Mouse (Mus musculus) midbrain, embryonic 13.5 days (tissue): ENCODE data around the gene Olfr1054. TPM values are rescaled to one million over a fixed set of nuclear protein-coding genes. Genes with fewer than 3 reads are reported as not detected.
"Not testable (repeated sequence)": the region's sequence is repeated elsewhere in the genome, so short reads cannot be mapped to it uniquely, and the experiment has no call there.

Experiments
- ATAC-seq: fragments of 200-750 bp; cut with Nextera tagmentation; 2 replicates; pipeline ENCODE4 v1.8.0; 2017; ENCODE audit warnings: mild to moderate bottlenecking, moderate TSS enrichment, moderate library complexity
- H3K27ac ChIP-seq: fragments of 300-500 bp; sonication (generic); 2 replicates; pipeline ENCODE4 v1.5.1; 2015; ENCODE audit warnings: inconsistent platforms, mild to moderate bottlenecking, moderate library complexity
- H3K27me3 ChIP-seq: fragments of 300-500 bp; sonication (generic); 2 replicates; pipeline ENCODE4 v1.6.1; 2015; ENCODE audit warnings: mild to moderate bottlenecking, inconsistent platforms
- H3K36me3 ChIP-seq: fragments of 300-500 bp; sonication (generic); 2 replicates; pipeline ENCODE4 v1.6.1; 2015; ENCODE audit warnings: mild to moderate bottlenecking, inconsistent platforms
- H3K4me1 ChIP-seq: fragments of 300-500 bp; sonication (generic); replicated peaks from 2 replicates; pipeline ENCODE4 v1.6.1; 2015; ENCODE audit warnings: inconsistent platforms
- H3K4me2 ChIP-seq: fragments of 300-500 bp; sonication (generic); replicated peaks from 2 replicates; pipeline ENCODE4 v1.6.1; 2015; ENCODE audit warnings: moderate library complexity, mild to moderate bottlenecking, inconsistent platforms
- H3K4me3 ChIP-seq: fragments of 300-500 bp; sonication (generic); replicated peaks from 2 replicates; pipeline ENCODE4 v1.5.1; 2015; ENCODE audit warnings: mild to moderate bottlenecking, inconsistent platforms
- H3K9ac ChIP-seq: fragments of 300-500 bp; sonication (generic); replicated peaks from 2 replicates; pipeline ENCODE4 v1.6.1; 2015; ENCODE audit warnings: mild to moderate bottlenecking, inconsistent platforms
- H3K9me3 ChIP-seq: fragments of 300-500 bp; sonication (generic); 2 replicates; pipeline ENCODE4 v1.6.1; 2016; ENCODE audit warnings: mild to moderate bottlenecking, inconsistent platforms
- WGBS: fragments of 180-500 bp; shearing (Covaris S2); methylation state at CpG from one replicate; pipeline ENCODE4 v1.1.7; 2015; 5-methylcytosine and 5-hydroxymethylcytosine counted together
- polyA plus RNA-seq: library from polyadenylated mRNA; unstranded; fragments of >200 nt; fragmentation: Nextera tagmentation; extraction: Ambion mirVana; gene quantifications from 2 replicates; pipeline ENCODE4 v1.2.1, GENCODE M21; 2015

Olfr1054 gene
- not detected in 2 replicates for polyA plus RNA-seq

DNA sequence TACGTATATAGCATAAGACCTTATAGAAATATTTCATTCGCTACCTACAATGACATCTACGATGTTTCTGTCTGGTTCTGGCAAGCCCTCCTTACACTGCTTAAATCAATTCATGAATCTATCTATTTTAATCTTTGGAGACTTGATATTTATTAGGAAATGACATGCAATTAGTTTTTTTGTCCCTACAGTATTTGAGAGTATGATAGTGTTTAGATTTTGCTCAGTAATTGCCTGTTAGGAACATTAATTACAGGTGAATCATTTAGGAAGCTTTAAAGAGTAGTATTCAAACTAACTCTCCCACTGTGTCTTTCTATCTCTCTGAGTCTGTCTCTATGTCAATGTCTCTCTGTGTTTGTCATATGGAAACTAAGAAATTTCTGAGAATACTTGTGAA, at the start of gene Olfr1054:
Gene Olfr1054 (minus strand): TSS at position 101 of the 400 bp plus-strand sequence.
- 86% methylated on average over 3 of the region's 3 CpGs for WGBS
- H3K4me2 ChIP-seq, result no peak within 1 kb of the TSS

GRCm38 (mm10) chr2:86378293-86378692, 43.1 kb upstream of the Olfr1054 start, which contains the start of gene Olfr1057:
TSS of gene Olfr1057 (minus strand) at chr2:86378393.
- Histone ChIP-seq H3K4me2 (no peak within 1 kb of the TSS), H3K27me3 (no peaks in the 10 kb centered on the region), H3K27ac (no peak within 1 kb of the TSS), H3K4me3 (no peak within 1 kb of the TSS), H3K36me3 (no peaks in the 10 kb centered on the region), H3K4me1 (no peaks in the 10 kb centered on the region), H3K9me3 (no peaks in the 10 kb centered on the region), H3K9ac (no peak within 1 kb of the TSS)
- no peak for ATAC-seq

More for the DNA sequence above, at the start of gene Olfr1054:
- H3K4me1 ChIP-seq, result no peaks in the 10 kb centered on the region
- no peaks in the 10 kb centered on the region for H3K9me3 ChIP-seq
- H3K27me3 ChIP-seq, result no peaks in the 10 kb centered on the region
- H3K4me3 ChIP-seq, result no peak within 1 kb of the TSS
- no peak for ATAC-seq
- no peak within 1 kb of the TSS for H3K27ac ChIP-seq
- no peaks in the 10 kb centered on the region for H3K36me3 ChIP-seq
- no peak within 1 kb of the TSS for H3K9ac ChIP-seq

GRCm38 (mm10) chr2:86366342-86366741, 31.1 kb upstream of the Olfr1054 start:
- not testable (repeated sequence) for H3K9ac ChIP-seq, H3K27me3 ChIP-seq, H3K4me3 ChIP-seq, H3K36me3 ChIP-seq, H3K4me1 ChIP-seq, H3K4me2 ChIP-seq, H3K9me3 ChIP-seq, ATAC-seq, H3K27ac ChIP-seq
- 100% methylated on average over 1 of the region's 6 CpGs for WGBS

DNA sequence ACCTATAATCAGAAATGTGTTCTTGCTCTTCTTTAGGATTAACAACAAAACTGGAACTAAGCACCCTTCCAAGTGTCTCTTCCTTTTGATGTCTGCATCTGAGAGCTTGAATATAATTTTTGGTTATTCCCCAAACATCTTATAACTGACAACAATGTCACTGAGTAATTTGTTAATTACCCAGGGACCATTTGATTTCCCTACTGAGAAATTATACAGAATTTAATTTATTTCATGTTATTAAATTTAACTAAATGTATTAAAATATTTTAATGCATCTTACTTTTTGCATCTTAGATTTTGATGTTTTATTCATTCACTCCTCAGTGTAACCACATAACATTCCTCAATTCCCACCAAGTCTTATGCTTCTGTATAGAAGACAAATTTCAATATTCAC, 27.1 kb upstream of the Olfr1054 start, which contains the start of gene Olfr1056:
Gene Olfr1056 (minus strand): TSS at position 101 of the 400 bp plus-strand sequence.
- H3K9ac ChIP-seq, result no peak within 1 kb of the TSS
- no peak for ATAC-seq
- H3K4me2 ChIP-seq, result no peak within 1 kb of the TSS
- H3K36me3 ChIP-seq, result no peaks in the 10 kb centered on the region
- no peaks in the 10 kb centered on the region for H3K27me3 ChIP-seq
- H3K4me1 ChIP-seq, result no peaks in the 10 kb centered on the region
- H3K4me3 ChIP-seq, result no peak within 1 kb of the TSS
- H3K27ac ChIP-seq, result no peak within 1 kb of the TSS
- H3K9me3 ChIP-seq, result no peaks in the 10 kb centered on the region

DNA sequence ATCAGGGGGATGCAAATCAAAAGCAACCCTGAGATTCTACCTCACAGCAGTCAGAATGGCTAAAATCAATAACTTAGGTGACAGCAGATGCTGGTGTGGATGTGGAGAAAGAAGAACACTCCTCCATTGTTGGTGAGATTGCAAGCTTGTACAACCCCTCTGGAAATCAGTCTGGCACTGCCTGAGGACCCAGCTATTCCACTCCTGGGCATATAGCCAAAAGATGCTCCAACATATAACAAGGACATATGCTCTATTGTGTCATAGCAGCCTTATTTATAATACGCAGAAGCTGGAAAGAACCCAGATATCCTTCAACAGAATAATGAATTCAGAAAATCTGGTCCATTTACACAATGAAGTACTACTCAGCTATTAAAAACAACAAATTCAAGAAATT, 16.5 kb upstream of the Olfr1054 start:
- H3K4me1 ChIP-seq, H3K9me3 ChIP-seq, H3K27ac ChIP-seq, ATAC-seq, H3K36me3 ChIP-seq, H3K9ac ChIP-seq, H3K4me2 ChIP-seq, H3K27me3 ChIP-seq, H3K4me3 ChIP-seq: not testable (repeated sequence)
- WGBS, result 90% methylated on average over 1 of the region's 1 CpGs

DNA sequence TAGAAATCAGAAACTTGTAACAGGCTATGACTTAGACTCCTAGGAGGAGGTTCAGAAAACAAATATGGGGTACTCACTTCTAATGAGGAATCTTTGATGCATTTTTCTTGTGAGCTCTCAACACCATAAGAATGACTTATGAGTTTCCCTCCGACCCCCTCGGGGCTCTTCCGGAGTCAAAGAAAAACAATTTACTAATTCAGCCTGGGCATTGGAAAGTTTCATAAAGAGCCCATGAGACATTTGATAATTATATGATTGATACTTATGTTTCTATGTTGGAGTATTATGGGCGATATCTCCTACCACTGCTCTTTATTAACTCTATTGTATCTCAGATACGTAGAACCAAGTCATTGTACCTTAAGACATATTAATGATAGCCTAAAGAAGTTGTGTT, 15.0 kb upstream of the Olfr1054 start, which contains the start of gene Olfr1055:
Gene Olfr1055 (minus strand): TSS at position 101 of the 400 bp plus-strand sequence.
- H3K4me1 ChIP-seq, result no peaks in the 10 kb centered on the region
- H3K27ac ChIP-seq, result no peak within 1 kb of the TSS
- WGBS, result 94% methylated on average over 5 of the region's 5 CpGs
- H3K9me3 ChIP-seq, result 0 out of 2 replicates have a peak, but pooled peaks cover 2% of the 10 kb centered on the region
- ATAC-seq, result no peak
- H3K9ac ChIP-seq, result no peak within 1 kb of the TSS
- H3K4me2 ChIP-seq, result no peak within 1 kb of the TSS
- no peaks in the 10 kb centered on the region for H3K36me3 ChIP-seq
- no peaks in the 10 kb centered on the region for H3K27me3 ChIP-seq
- no peak within 1 kb of the TSS for H3K4me3 ChIP-seq

GRCm38 (mm10) chr2:86315184-86315583, 20.0 kb downstream of the Olfr1054 start, which contains the start of gene Olfr1053:
TSS of gene Olfr1053 (minus strand) at chr2:86315284.
- H3K4me2 ChIP-seq, result no peak within 1 kb of the TSS
- no peak within 1 kb of the TSS for H3K27ac ChIP-seq
- H3K9me3 ChIP-seq, result no peaks in the 10 kb centered on the region
- no peak within 1 kb of the TSS for H3K9ac ChIP-seq
- 65% methylated on average over 3 of the region's 3 CpGs for WGBS
- ATAC-seq, result no peak
- H3K4me1 ChIP-seq, result no peaks in the 10 kb centered on the region
- no peaks in the 10 kb centered on the region for H3K36me3 ChIP-seq
- H3K4me3 ChIP-seq, result no peak within 1 kb of the TSS
- H3K27me3 ChIP-seq, result no peaks in the 10 kb centered on the region

DNA sequence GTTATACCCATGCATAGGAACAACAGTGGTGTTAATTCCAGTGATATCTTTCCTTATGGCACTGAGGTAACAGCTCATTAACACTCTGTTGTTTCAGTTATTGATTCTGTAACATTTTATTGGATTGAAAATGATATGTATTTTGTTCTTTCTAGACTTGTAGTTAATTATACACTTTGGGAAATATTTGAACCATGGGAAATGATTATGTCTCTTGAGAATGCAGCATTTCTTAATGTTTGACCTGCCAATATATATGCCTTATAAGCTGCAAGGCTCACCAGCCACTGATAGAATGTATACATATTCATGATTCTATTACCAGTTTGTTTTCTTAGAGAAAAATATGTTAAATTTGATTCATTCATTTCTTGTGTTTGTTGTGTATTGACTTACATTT, 43.1 kb downstream of the Olfr1054 start, which contains the start of gene Olfr1052:
Gene Olfr1052 (plus strand): TSS at position 301 of the 400 bp plus-strand sequence.
- Histone ChIP-seq H3K36me3 (no peaks in the 10 kb centered on the region), H3K9me3 (no peaks in the 10 kb centered on the region), H3K4me3 (no peak within 1 kb of the TSS), H3K27ac (no peak within 1 kb of the TSS), H3K9ac (no peak within 1 kb of the TSS), H3K27me3 (no peaks in the 10 kb centered on the region), H3K4me1 (no peaks in the 10 kb centered on the region), H3K4me2 (no peak within 1 kb of the TSS)
- ATAC-seq, result no peak

Other genes with a start within 250 kb of the Olfr1054 start
- not detected in 2 replicates for gene Olfr1037, start 248.0 kb downstream of the Olfr1054 start, polyA plus RNA-seq
- gene Olfr1039, start 199.5 kb downstream of the Olfr1054 start, polyA plus RNA-seq, result not detected in 2 replicates
- not detected in 2 replicates for gene Olfr1040, start 188.7 kb downstream of the Olfr1054 start, polyA plus RNA-seq
- not detected in 2 replicates for gene Olfr1042, start 173.6 kb downstream of the Olfr1054 start, polyA plus RNA-seq
- gene Olfr1043, start 167.9 kb downstream of the Olfr1054 start, polyA plus RNA-seq, result not detected in 2 replicates
- not detected in 2 replicates for gene Olfr1044, start 157.6 kb downstream of the Olfr1054 start, polyA plus RNA-seq
- gene Olfr52, start 149.8 kb downstream of the Olfr1054 start, polyA plus RNA-seq, result not detected in 2 replicates
- not detected in 2 replicates for gene Olfr1045, start 132.4 kb downstream of the Olfr1054 start, polyA plus RNA-seq
- not detected in 2 replicates for gene Olfr1046, start 116.1 kb downstream of the Olfr1054 start, polyA plus RNA-seq
- not detected in 2 replicates for gene Olfr1047, start 104.0 kb downstream of the Olfr1054 start, polyA plus RNA-seq
- not detected in 2 replicates for gene Olfr1048, start 95.1 kb downstream of the Olfr1054 start, polyA plus RNA-seq
- gene Olfr1049, start 77.1 kb downstream of the Olfr1054 start, polyA plus RNA-seq, result not detected in 2 replicates
- gene Olfr1051, start 56.3 kb downstream of the Olfr1054 start, polyA plus RNA-seq, result not detected in 2 replicates
- gene Olfr1052, start 43.0 kb downstream of the Olfr1054 start, polyA plus RNA-seq, result not detected in 2 replicates
- gene Olfr1053, start 20.1 kb downstream of the Olfr1054 start, polyA plus RNA-seq, result not detected in 2 replicates
- gene Olfr1055, start 14.9 kb upstream of the Olfr1054 start, polyA plus RNA-seq, result not detected in 2 replicates
- not detected in 2 replicates for gene Olfr1056, start 27.0 kb upstream of the Olfr1054 start, polyA plus RNA-seq
- gene Olfr1057, start 43.0 kb upstream of the Olfr1054 start, polyA plus RNA-seq, result not detected in 2 replicates
- gene Olfr1058, start 53.1 kb upstream of the Olfr1054 start, polyA plus RNA-seq, result not detected in 2 replicates
- not detected in 2 replicates for gene Olfr1061, start 78.6 kb upstream of the Olfr1054 start, polyA plus RNA-seq
- gene Olfr1062, start 91.3 kb upstream of the Olfr1054 start, polyA plus RNA-seq, result not detected in 2 replicates
- not detected in 2 replicates for gene Olfr1065, start 115.2 kb upstream of the Olfr1054 start, polyA plus RNA-seq
- gene Olfr1066, start 120.8 kb upstream of the Olfr1054 start, polyA plus RNA-seq, result not detected in 2 replicates
- not detected in 2 replicates for gene Olfr228, start 152.0 kb upstream of the Olfr1054 start, polyA plus RNA-seq
- not detected in 2 replicates for gene Olfr1076, start 173.0 kb upstream of the Olfr1054 start, polyA plus RNA-seq
- not detected in 2 replicates for gene Olfr1079, start 207.0 kb upstream of the Olfr1054 start, polyA plus RNA-seq
- gene Olfr1080, start 222.8 kb upstream of the Olfr1054 start, polyA plus RNA-seq, result not detected in 2 replicates